Mouse (Mus musculus) limb, embryonic 14.5 days (tissue): ENCODE data around the gene H2-T22. TPM values are rescaled to one million over a fixed set of nuclear protein-coding genes. Genes with fewer than 3 reads are reported as not detected.
A peak's percentile ranks its signal among the peaks of the same experiment; 100 is the strongest.

Source experiments
- ATAC-seq: fragments of 200-750 bp; cut with Nextera tagmentation; 2 replicates; pipeline ENCODE4 v1.8.0; 2017; ENCODE audit warnings: low read depth, moderate number of reproducible peaks, moderate TSS enrichment; ENCODE audit not compliant: low FRiP score
- DNase-seq: peaks from one replicate; pipeline ENCODE4 v3.0.0-alpha.2; 2015; ENCODE audit warnings: low spot score
- H3K27ac ChIP-seq: fragments of 300-500 bp; sonication (generic); replicated peaks from 2 replicates; pipeline ENCODE4 v1.5.1; 2014; ENCODE audit warnings: low read depth, mild to moderate bottlenecking, low read length, moderate library complexity, mixed read lengths
- H3K27me3 ChIP-seq: fragments of 300-500 bp; sonication (generic); 2 replicates; pipeline ENCODE4 v1.6.1; 2014; ENCODE audit warnings: low read length, mixed read lengths; ENCODE audit not compliant: control insufficient read depth, insufficient read depth
- H3K36me3 ChIP-seq: fragments of 300-500 bp; sonication (generic); 2 replicates; pipeline ENCODE4 v1.6.1; 2014; ENCODE audit warnings: mild to moderate bottlenecking, low read length, moderate library complexity, mixed read lengths; ENCODE audit not compliant: control insufficient read depth, insufficient read depth
- H3K4me1 ChIP-seq: fragments of 300-500 bp; sonication (generic); 2 replicates; pipeline ENCODE4 v1.6.1; 2014; ENCODE audit warnings: antibody characterized with exemption, low read length, mixed read lengths; ENCODE audit not compliant: control insufficient read depth, insufficient read depth
- H3K4me2 ChIP-seq: fragments of 300-500 bp; sonication (generic); replicated peaks from 2 replicates; pipeline ENCODE4 v1.6.1; 2014; ENCODE audit warnings: low read depth, mild to moderate bottlenecking, low read length, moderate library complexity; ENCODE audit not compliant: severe bottlenecking
- H3K4me3 ChIP-seq: fragments of 300-500 bp; sonication (generic); replicated peaks from 2 replicates; pipeline ENCODE4 v1.5.1; 2014; ENCODE audit warnings: low read length
- H3K9ac ChIP-seq: fragments of 300-500 bp; sonication (generic); 2 replicates; pipeline ENCODE4 v1.6.1; 2014; ENCODE audit warnings: mild to moderate bottlenecking, low read depth, low read length, moderate library complexity; ENCODE audit not compliant: severe bottlenecking
- H3K9me3 ChIP-seq: fragments of 300-500 bp; sonication (generic); 2 replicates; pipeline ENCODE4 v1.6.1; 2016; ENCODE audit warnings: low read length; ENCODE audit not compliant: control insufficient read depth
- POLR2A ChIP-seq: fragments of 200-500 bp; IDR thresholded peaks from 2 replicates; pipeline ENCODE4 v1.8.0; 2012; ENCODE audit warnings: inconsistent platforms, mild to moderate bottlenecking, moderate library complexity, borderline replicate concordance; ENCODE audit not compliant: insufficient read depth, insufficient read length; ENCODE audit errors: extremely low read depth
- WGBS: fragments of 180-500 bp; shearing (Covaris S2); extraction: QIAGEN DNeasy Blood & Tissue Kit; methylation state at CpG from one replicate; pipeline ENCODE4 v1.1.7; 2014; 5-methylcytosine and 5-hydroxymethylcytosine counted together
- polyA plus RNA-seq, 2 experiments: library from polyadenylated mRNA; depleted of rRNA in 1 of 2; stranded (reverse) in 1 of 2; unstranded in 1 of 2; fragments of >200 nt; fragmentation: Nextera tagmentation in 1 of 2; extraction: Ambion mirVana in 1 of 2; gene quantifications; 2 replicates each; pipeline versions ENCODE4 v1.2.1 to v1.2.3; 2012 to 2014

The H2-T22 gene
- polyA plus RNA-seq, 2 experiments, result 26.6 to 29.0 TPM

DNA sequence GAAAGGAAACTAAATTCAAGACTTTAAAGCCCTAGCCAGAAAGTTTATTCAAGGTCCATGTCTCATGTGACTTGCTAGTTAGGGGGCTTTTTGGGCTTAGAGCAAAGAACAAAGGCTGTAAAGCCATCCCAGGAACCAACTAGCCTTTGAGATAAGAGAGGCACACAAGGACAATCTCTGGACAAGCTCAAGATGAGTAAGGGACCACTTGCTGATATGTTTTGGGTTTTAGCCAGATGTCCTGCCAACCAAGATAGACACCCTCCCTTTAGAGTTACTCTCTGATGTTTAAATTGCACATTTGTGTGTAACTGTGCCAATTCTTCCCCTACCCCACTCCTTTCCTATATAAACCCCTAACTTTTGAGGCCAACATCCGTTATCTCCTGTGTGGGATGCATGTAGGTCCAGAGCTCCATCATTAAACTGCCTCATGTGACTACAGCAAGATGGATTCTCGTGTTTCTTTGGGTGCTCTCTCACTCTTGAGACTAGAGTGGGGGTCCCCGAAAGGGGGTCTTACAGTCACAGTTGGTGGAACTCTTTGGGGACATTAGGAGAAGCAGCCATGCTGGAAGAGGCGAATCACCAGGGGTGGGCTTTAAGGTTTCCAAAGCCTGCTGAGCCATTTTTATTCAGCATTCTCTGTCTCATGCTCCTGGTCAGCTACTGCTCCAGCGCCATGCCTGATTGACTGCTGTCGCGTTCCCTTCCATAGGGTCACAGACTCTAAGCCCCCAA is 13.5 kb downstream of the H2-T22 start:
- H3K9ac ChIP-seq, result no peak overlapping the region
- 85% methylated on average over 7 of the region's 7 CpGs for WGBS
- no peak overlapping the region for H3K27ac ChIP-seq

DNA sequence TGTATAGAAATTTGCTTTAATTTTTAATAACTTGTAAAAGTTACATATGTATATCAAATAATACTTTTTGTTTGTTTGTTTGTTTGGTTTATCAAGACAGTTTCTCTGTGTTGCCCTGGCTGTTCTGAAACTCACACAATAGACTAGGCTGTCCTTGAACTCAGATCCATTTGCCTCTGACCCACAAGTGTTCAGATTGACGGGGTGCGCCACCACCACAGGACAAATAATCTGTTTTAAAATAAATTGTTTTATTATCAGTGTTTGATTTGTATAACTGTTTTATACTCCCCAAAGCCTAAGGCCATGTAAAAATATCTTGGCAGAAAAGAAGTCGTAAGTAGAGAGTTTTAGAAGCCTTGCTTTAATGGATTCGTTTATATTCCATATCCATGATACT is 14.9 kb downstream of the H2-T22 start:
- WGBS, result 89% methylated on average over 4 of the region's 4 CpGs
- no peak for ATAC-seq
- Histone ChIP-seq H3K4me3 (no peak overlapping the region), H3K4me1 (no peaks in the 10 kb centered on the region), H3K9me3 (no peaks in the 10 kb centered on the region), H3K4me2 (no peak overlapping the region), H3K27me3 (0 out of 2 replicates have a peak, but pooled peaks cover 4% of the 10 kb centered on the region), H3K27ac (no peak overlapping the region), H3K9ac (no peak overlapping the region), H3K36me3 (no peaks in the 10 kb centered on the region)
- no peak for DNase-seq
- no peak for TF ChIP-seq POLR2A

More for the DNA sequence above, 13.5 kb downstream of the H2-T22 start:
- Histone ChIP-seq H3K36me3 (no peaks in the 10 kb centered on the region), H3K9me3 (no peaks in the 10 kb centered on the region), H3K4me1 (no peaks in the 10 kb centered on the region), H3K27me3 (0 out of 2 replicates have a peak, but pooled peaks cover 4% of the 10 kb centered on the region), H3K4me2 (no peak overlapping the region), H3K4me3 (no peak overlapping the region)
- DNase-seq (no peak), ATAC-seq (no peak)
- no peak for TF ChIP-seq POLR2A

DNA sequence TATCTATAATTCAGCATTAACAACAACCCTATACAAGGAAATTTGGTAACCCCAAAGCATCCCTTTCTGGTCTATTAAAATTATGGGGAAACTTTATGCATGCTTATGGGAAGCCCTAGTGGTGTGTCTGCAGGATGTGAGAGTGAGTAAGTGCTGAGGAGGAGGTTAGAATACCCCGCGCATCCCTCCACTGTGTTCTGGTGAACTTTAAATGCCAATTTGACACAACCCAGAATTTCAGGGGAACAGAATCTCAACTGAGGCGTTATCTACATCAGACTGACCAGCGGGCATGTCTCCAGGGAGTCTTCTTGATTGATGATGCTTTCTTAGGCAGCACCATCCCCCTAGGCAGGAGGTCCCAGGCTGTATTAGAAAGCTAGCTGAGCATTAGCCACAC is 16.6 kb downstream of the H2-T22 start:
- Histone ChIP-seq H3K36me3 (no peaks in the 10 kb centered on the region), H3K4me2 (no peak overlapping the region), H3K9ac (no peak overlapping the region), H3K27me3 (no peaks in the 10 kb centered on the region), H3K9me3 (no peaks in the 10 kb centered on the region), H3K27ac (no peak overlapping the region), H3K4me1 (no peaks in the 10 kb centered on the region), H3K4me3 (no peak overlapping the region)
- no peak for DNase-seq
- 64% methylated on average over 4 of the region's 4 CpGs for WGBS
- no peak for ATAC-seq
- no peak for TF ChIP-seq POLR2A

DNA sequence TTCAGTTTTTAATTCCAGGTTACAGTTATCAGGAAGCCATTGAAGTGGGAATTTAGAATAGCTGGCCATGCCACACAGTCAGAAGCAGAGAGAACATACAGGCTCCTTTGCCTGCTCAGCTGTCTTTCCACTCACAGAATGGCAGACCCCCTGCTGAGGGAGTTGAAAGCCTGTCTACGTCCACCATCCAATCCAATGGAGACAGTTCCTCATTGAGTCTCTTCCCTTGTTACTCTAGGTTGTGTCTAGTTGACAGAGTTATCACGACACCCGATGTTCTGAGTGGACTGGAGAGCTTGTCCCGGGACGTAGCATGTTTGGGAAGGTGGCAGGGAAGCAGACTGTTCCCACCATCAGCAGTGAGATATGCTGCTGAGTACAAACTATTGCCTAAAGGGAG is 17.4 kb downstream of the H2-T22 start:
- 66% methylated on average over 5 of the region's 5 CpGs for WGBS

DNA sequence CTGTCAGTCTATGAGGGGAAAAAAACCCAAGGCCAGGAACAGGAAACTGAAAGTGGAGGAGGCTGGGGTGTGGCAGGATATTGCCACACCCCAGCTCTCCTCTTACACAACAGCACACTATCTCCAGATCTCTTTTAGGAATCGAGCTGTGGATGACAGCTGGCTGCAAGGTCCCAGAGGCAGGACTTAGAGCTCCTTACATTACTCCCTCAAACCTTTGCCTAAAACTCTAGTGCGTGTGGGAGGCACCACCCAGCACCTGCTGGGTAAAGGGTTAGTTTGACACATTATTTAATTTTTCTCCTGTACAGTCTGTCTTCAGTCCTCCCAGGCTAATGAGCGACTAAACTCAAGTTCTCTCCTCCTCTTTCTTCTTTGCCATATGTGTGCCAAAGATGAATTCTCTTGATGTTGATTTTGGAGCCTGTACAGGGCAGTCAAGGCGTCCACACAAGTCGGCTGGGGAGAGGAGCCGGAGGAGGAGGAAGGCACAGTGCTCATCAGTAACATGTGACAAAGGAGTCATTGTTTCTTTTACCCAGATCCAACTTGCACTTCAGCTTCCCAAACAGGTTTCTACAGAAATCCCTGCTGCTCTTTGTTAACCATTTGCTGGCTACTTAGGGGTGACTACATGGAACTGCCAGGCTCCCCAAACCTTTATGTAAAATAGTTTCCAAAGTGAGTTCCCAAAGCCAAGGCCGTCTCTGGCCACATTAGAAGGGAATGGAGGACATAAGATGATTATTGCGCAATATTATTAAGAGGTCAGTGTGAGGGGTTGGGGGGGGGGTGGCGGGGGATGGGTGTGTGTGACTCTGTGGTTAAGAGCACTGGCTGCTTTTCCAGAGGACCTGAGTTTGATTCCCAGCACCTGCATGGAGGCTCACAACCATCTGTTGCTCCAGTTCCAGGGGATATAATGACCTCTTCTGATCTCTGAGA is 18.6 kb downstream of the H2-T22 start:
- Histone ChIP-seq H3K36me3 (no peaks in the 10 kb centered on the region), H3K27ac (no peak overlapping the region), H3K4me2 (no peak overlapping the region), H3K9ac (no peak overlapping the region), H3K27me3 (no peaks in the 10 kb centered on the region), H3K9me3 (no peaks in the 10 kb centered on the region), H3K4me3 (no peak overlapping the region), H3K4me1 (0 out of 2 replicates have a peak, but pooled peaks cover 5% of the 10 kb centered on the region)
- TF ChIP-seq POLR2A, result no peak
- WGBS, result 67% methylated on average over 9 of the region's 9 CpGs
- ATAC-seq (no peak), DNase-seq (peak; percentile 20)

More for the DNA sequence above, 17.4 kb downstream of the H2-T22 start:
- H3K4me3 ChIP-seq, result no peak overlapping the region
- H3K4me2 ChIP-seq, result no peak overlapping the region
- no peaks in the 10 kb centered on the region for H3K9me3 ChIP-seq
- H3K27me3 ChIP-seq, result no peaks in the 10 kb centered on the region
- no peaks in the 10 kb centered on the region for H3K36me3 ChIP-seq
- DNase-seq (no peak), ATAC-seq (no peak)
- no peak for TF ChIP-seq POLR2A
- H3K27ac ChIP-seq, result no peak overlapping the region
- H3K9ac ChIP-seq, result no peak overlapping the region
- 0 out of 2 replicates have a peak, but pooled peaks cover 5% of the 10 kb centered on the region for H3K4me1 ChIP-seq
